Mouse (Mus musculus): ENCODE data around the gene Slmap. TPM values are rescaled to one million over a fixed set of nuclear protein-coding genes. Genes with fewer than 3 reads are reported as not detected.

Gene Slmap
- polyA plus RNA-seq, 2 experiments: 9.5 to 10.4 TPM

GRCm38 (mm10) chr14:26507361-26507760, 27.4 kb downstream of the Slmap start:
- ATAC-seq (ENCODE audit: insufficient read depth): no peak
- H3K36me3 ChIP-seq (replicated peaks; ENCODE audit: control insufficient read depth, insufficient read depth, low read depth): no peaks in the 10 kb centered on the region
- H3K4me1 ChIP-seq (replicated peaks; ENCODE audit: control insufficient read depth in 2 of 2, insufficient read depth in 2 of 2, low read length in 1 of 2): no peaks in the 10 kb centered on the region
- no peaks in the 10 kb centered on the region for H3K9me3 ChIP-seq (ENCODE audit: control insufficient read depth, low read length)
- no peak overlapping the region for H3K4me2 ChIP-seq (ENCODE audit: low read depth)
- no peaks in the 10 kb centered on the region for H3K27me3 ChIP-seq (ENCODE audit: control insufficient read depth, insufficient read depth, low read length)
- H3K9ac ChIP-seq (replicated peaks): no peak overlapping the region
- TF ChIP-seq CTCF (IDR thresholded peaks at IDR 0.05; ENCODE audit: low read depth) (no peak), EP300 (IDR thresholded peaks at IDR 0.05; ENCODE audit: low read depth) (no peak)
- no peak overlapping the region for H3K4me3 ChIP-seq (ENCODE audit: insufficient read depth in 1 of 2, low read depth in 2 of 2, low read length in 2 of 2)
- 74% methylated on average over 4 of the region's 4 CpGs for WGBS (ENCODE audit: insufficient replicate concordance)
- no peak overlapping the region for H3K27ac ChIP-seq
- no peak for DNase-seq (ENCODE audit: low read depth in 3 of 3, low spot score in 3 of 3)

DNA sequence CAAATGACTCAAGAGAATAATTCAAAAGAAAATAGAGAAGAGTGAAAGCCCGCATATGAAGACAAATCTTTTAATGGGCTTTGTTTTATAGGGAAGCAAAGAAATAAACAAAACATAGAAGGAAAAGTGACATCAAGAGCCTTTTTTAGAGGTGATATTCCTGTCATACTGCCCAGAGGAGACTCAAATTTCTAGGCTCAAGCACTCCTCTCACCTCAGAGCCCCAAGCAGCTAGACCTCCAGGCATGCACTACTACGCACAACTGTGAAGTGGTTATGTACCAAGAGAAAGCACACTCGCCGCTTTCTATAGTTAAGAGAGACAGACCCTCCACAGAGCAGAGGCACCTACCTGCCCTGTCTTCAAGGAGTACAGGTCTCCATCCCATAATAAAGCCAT, 30.2 kb downstream of the Slmap start:
- Histone ChIP-seq H3K9ac (replicated peaks) (no peak overlapping the region), H3K4me2 (ENCODE audit: low read depth) (no peak overlapping the region), H3K36me3 (replicated peaks; ENCODE audit: control insufficient read depth, insufficient read depth, low read depth) (no peaks in the 10 kb centered on the region), H3K4me1 (replicated peaks; ENCODE audit: control insufficient read depth in 2 of 2, insufficient read depth in 2 of 2, low read length in 1 of 2) (no peaks in the 10 kb centered on the region), H3K27ac (no peak overlapping the region), H3K4me3 (ENCODE audit: insufficient read depth in 1 of 2, low read depth in 2 of 2, low read length in 2 of 2) (no peak overlapping the region), H3K27me3 (ENCODE audit: control insufficient read depth, insufficient read depth, low read length) (no peaks in the 10 kb centered on the region), H3K9me3 (ENCODE audit: control insufficient read depth, low read length) (no peaks in the 10 kb centered on the region)
- no peak for DNase-seq (ENCODE audit: low read depth in 3 of 3, low spot score in 3 of 3)
- TF ChIP-seq EP300 (IDR thresholded peaks at IDR 0.05; ENCODE audit: low read depth) (no peak), CTCF (IDR thresholded peaks at IDR 0.05; ENCODE audit: low read depth) (no peak)
- WGBS (ENCODE audit: insufficient replicate concordance): 84% methylated on average over 4 of the region's 4 CpGs
- ATAC-seq (ENCODE audit: insufficient read depth): no peak

DNA sequence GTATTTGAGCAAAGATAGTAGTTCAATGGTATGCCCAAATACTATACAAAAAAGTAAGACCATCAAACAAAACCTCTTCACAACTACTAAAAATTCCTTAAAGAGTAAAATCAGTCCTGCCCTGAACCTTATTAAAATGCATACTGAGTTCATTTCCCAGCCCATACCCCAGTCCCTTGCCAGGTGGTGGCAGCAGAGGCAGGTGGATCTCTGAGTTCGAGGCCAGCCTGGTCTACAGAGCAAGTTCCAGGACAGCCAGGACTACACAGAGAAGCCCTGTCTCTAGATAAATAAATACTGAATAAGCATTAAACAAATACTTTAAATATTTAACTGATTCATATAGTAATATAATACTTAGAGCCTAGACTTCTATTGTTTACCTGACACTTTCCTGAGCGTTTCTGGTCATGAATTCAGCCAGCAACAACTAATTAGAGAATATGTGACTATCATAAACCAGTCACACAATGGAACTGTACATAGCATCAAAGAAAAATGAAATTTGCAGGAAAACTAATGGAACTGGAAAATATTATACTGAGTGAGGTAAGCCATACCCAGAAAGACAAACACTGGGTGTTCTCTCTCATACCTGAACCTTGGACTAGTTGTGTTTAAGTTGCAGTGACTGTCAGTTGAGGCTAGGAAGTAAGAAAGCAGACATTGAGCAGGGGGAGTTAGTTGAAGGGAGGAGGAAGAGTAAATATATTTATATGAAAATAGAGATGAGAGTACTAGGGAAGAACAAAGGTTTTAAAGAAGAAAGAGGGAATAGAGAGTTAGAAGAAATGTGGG, 34.4 kb downstream of the Slmap start:
- no peaks in the 10 kb centered on the region for H3K27me3 ChIP-seq (ENCODE audit: control insufficient read depth, insufficient read depth, low read length)
- H3K27ac ChIP-seq: no peak overlapping the region
- WGBS (ENCODE audit: insufficient replicate concordance): 75% methylated on average over 2 of the region's 2 CpGs
- no peak overlapping the region for H3K4me3 ChIP-seq (ENCODE audit: insufficient read depth in 1 of 2, low read depth in 2 of 2, low read length in 2 of 2)
- no peak for ATAC-seq (ENCODE audit: insufficient read depth)
- no peak overlapping the region for H3K9ac ChIP-seq (replicated peaks)
- DNase-seq (ENCODE audit: low read depth in 3 of 3, low spot score in 3 of 3): no peak
- H3K4me2 ChIP-seq (ENCODE audit: low read depth): no peak overlapping the region
- H3K36me3 ChIP-seq (replicated peaks; ENCODE audit: control insufficient read depth, insufficient read depth, low read depth): no peaks in the 10 kb centered on the region
- TF ChIP-seq CTCF (IDR thresholded peaks at IDR 0.05; ENCODE audit: low read depth) (peak; percentile 43), EP300 (IDR thresholded peaks at IDR 0.05; ENCODE audit: low read depth) (no peak)
- H3K4me1 ChIP-seq (replicated peaks; ENCODE audit: control insufficient read depth in 2 of 2, insufficient read depth in 2 of 2, low read length in 1 of 2): no peaks in the 10 kb centered on the region
- H3K9me3 ChIP-seq (ENCODE audit: control insufficient read depth, low read length): no peaks in the 10 kb centered on the region

- no peaks in the 10 kb centered on the region for H3K4me1 ChIP-seq (replicated peaks; ENCODE audit: control insufficient read depth in 2 of 2, insufficient read depth in 2 of 2, low read length in 1 of 2)
- TF ChIP-seq EP300 (IDR thresholded peaks at IDR 0.05; ENCODE audit: low read depth): no peak
- peak; percentile 24; the same call in 1 of the 2 replicates for TF ChIP-seq CTCF (IDR thresholded peaks at IDR 0.05; ENCODE audit: low read depth)
- no peak overlapping the region for H3K4me2 ChIP-seq (ENCODE audit: low read depth)
- H3K27me3 ChIP-seq (ENCODE audit: control insufficient read depth, insufficient read depth, low read length): no peaks in the 10 kb centered on the region
- ATAC-seq (ENCODE audit: insufficient read depth) (no peak), DNase-seq (ENCODE audit: low read depth in 3 of 3, low spot score in 3 of 3) (no peak)
- no peak overlapping the region for H3K27ac ChIP-seq
- H3K9me3 ChIP-seq (ENCODE audit: control insufficient read depth, low read length): no peaks in the 10 kb centered on the region
- no peak overlapping the region for H3K9ac ChIP-seq (replicated peaks)
- no peak overlapping the region for H3K4me3 ChIP-seq (ENCODE audit: insufficient read depth in 1 of 2, low read depth in 2 of 2, low read length in 2 of 2)
- H3K36me3 ChIP-seq (replicated peaks; ENCODE audit: control insufficient read depth, insufficient read depth, low read depth): no peaks in the 10 kb centered on the region
- 68% methylated on average over 1 of the region's 1 CpGs for WGBS (ENCODE audit: insufficient replicate concordance)
Measured at GRCm38 (mm10) chr14:26495021-26495420, 39.7 kb downstream of the Slmap start.

GRCm38 (mm10) chr14:26491150-26491549, 43.6 kb downstream of the Slmap start:
- H3K4me2 ChIP-seq (ENCODE audit: low read depth): no peak overlapping the region
- ATAC-seq (ENCODE audit: insufficient read depth) (peak; percentile 69), DNase-seq (ENCODE audit: low read depth in 3 of 3, low spot score in 3 of 3) (peak; percentile 37 to 56 (median 44))
- no peaks in the 10 kb centered on the region for H3K27me3 ChIP-seq (ENCODE audit: control insufficient read depth, insufficient read depth, low read length)
- H3K4me3 ChIP-seq (ENCODE audit: insufficient read depth in 1 of 2, low read depth in 2 of 2, low read length in 2 of 2): no peak overlapping the region
- no peak overlapping the region for H3K9ac ChIP-seq (replicated peaks)
- no peaks in the 10 kb centered on the region for H3K4me1 ChIP-seq (replicated peaks; ENCODE audit: control insufficient read depth in 2 of 2, insufficient read depth in 2 of 2, low read length in 1 of 2)
- WGBS (ENCODE audit: insufficient replicate concordance): 19% methylated on average over 2 of the region's 2 CpGs
- H3K36me3 ChIP-seq (replicated peaks; ENCODE audit: control insufficient read depth, insufficient read depth, low read depth): no peaks in the 10 kb centered on the region
- H3K27ac ChIP-seq: no peak overlapping the region
- H3K9me3 ChIP-seq (ENCODE audit: control insufficient read depth, low read length): no peaks in the 10 kb centered on the region
- TF ChIP-seq EP300 (IDR thresholded peaks at IDR 0.05; ENCODE audit: low read depth): no peak
- peak; percentile 88 for TF ChIP-seq CTCF (IDR thresholded peaks at IDR 0.05; ENCODE audit: low read depth)

Data from liver, embryonic 14.5 days (tissue).